Mouse (Mus musculus) spleen, adult 12 weeks (tissue): ENCODE measurements around the gene Nabp2.

ENCODE experiments used
- DNase-seq: peaks from one replicate; pipeline ENCODE4 v3.0.0; 2022; ENCODE audit warnings: low spot score

Nabp2 gene

GRCm38 (mm10) chr10:128358796-128359195, 52.5 kb downstream of the Nabp2 start:
- peak; percentile 20 for DNase-seq
